Mouse (Mus musculus) neural tube, embryonic 12.5 days (tissue): ENCODE results near the gene Rnf207. TPM values are rescaled to one million over a fixed set of nuclear protein-coding genes. Genes with fewer than 3 reads are reported as not detected.
A peak's percentile ranks its signal among the peaks of the same experiment; 100 is the strongest.

Experiments
- ATAC-seq: fragments of 200-750 bp; cut with Nextera tagmentation; 2 replicates; pipeline ENCODE4 v1.8.0; 2017; ENCODE audit warnings: low read depth, mild to moderate bottlenecking, moderate TSS enrichment, moderate library complexity; ENCODE audit not compliant: low FRiP score
- H3K27ac ChIP-seq: fragments of 300-500 bp; sonication (generic); 2 replicates; pipeline ENCODE4 v1.5.1; 2016
- H3K27me3 ChIP-seq: fragments of 300-500 bp; sonication (generic); replicated peaks from 2 replicates; pipeline ENCODE4 v1.6.1; 2016; ENCODE audit warnings: mild to moderate bottlenecking
- H3K36me3 ChIP-seq: fragments of 300-500 bp; sonication (generic); 2 replicates; pipeline ENCODE4 v1.6.1; 2016; ENCODE audit warnings: mild to moderate bottlenecking
- H3K4me1 ChIP-seq: fragments of 300-500 bp; sonication (generic); 2 replicates; pipeline ENCODE4 v1.6.1; 2016
- H3K4me2 ChIP-seq: fragments of 300-500 bp; sonication (generic); replicated peaks from 2 replicates; pipeline ENCODE4 v1.6.1; 2016; ENCODE audit warnings: mild to moderate bottlenecking
- H3K4me3 ChIP-seq: fragments of 300-500 bp; sonication (generic); 2 replicates; pipeline ENCODE4 v1.5.1; 2016
- H3K9ac ChIP-seq: fragments of 300-500 bp; sonication (generic); 2 replicates; pipeline ENCODE4 v1.6.1; 2016; ENCODE audit warnings: mild to moderate bottlenecking
- H3K9me3 ChIP-seq: fragments of 300-500 bp; sonication (generic); 2 replicates; pipeline ENCODE4 v1.6.1; 2016; ENCODE audit warnings: mild to moderate bottlenecking
- WGBS: fragments of 180-500 bp; shearing (Covaris S2); methylation state at CpG from one replicate; pipeline ENCODE4 v1.1.7; 2016; 5-methylcytosine and 5-hydroxymethylcytosine counted together
- polyA plus RNA-seq: library from polyadenylated mRNA; unstranded; fragments of >200 nt; fragmentation: Nextera tagmentation; extraction: Ambion mirVana; gene quantifications from 2 replicates; pipeline ENCODE4 v1.2.1, GENCODE M21; 2016

Rnf207 gene
- polyA plus RNA-seq, 1 experiment from 2014 or later = 7.3 TPM

GRCm38 (mm10) chr4:152325574-152326411 lies 7.0 kb upstream of the Rnf207 start, which contains the start of gene Rpl22:
TSS of gene Rpl22 (plus strand) at chr4:152325742.
- Histone ChIP-seq H3K9ac (peak within 1 kb of the TSS; percentile 91), H3K4me2 (peak within 1 kb of the TSS; percentile 84), H3K9me3 (no peaks in the 10 kb centered on the region), H3K4me3 (peak within 1 kb of the TSS; percentile 96), H3K27me3 (no peaks in the 10 kb centered on the region), H3K27ac (no peak within 1 kb of the TSS), H3K36me3 (peaks cover 26% of the 10 kb centered on the region), H3K4me1 (peaks cover 14% of the 10 kb centered on the region)
- peak; percentile 94 for ATAC-seq
- under 1% methylated on average over 66 of the region's 70 CpGs for WGBS

- H3K4me1 ChIP-seq = peaks cover 14% of the 10 kb centered on the region
- H3K4me2 ChIP-seq = peak overlapping the region; percentile 84
- H3K27me3 ChIP-seq = no peaks in the 10 kb centered on the region
- peaks cover 17% of the 10 kb centered on the region for H3K36me3 ChIP-seq
- ATAC-seq = no peak
- 55% methylated on average over 16 of the region's 16 CpGs for WGBS
- H3K27ac ChIP-seq = no peak overlapping the region
- H3K4me3 ChIP-seq = peak overlapping the region; percentile 96; the same call in 1 of the 2 replicates
- no peaks in the 10 kb centered on the region for H3K9me3 ChIP-seq
- H3K9ac ChIP-seq = no peak overlapping the region
Observed at GRCm38 (mm10) chr4:152324641-152325562, 6.1 kb upstream of the Rnf207 start.

GRCm38 (mm10) chr4:152321464-152321863 lies 2.7 kb upstream of the Rnf207 start:
- no peaks in the 10 kb centered on the region for H3K36me3 ChIP-seq
- H3K27me3 ChIP-seq = peaks cover 26% of the 10 kb centered on the region
- no peak overlapping the region for H3K4me2 ChIP-seq
- no peaks in the 10 kb centered on the region for H3K9me3 ChIP-seq
- H3K27ac ChIP-seq = no peak overlapping the region
- ATAC-seq = no peak
- peaks cover 9% of the 10 kb centered on the region for H3K4me1 ChIP-seq
- no peak overlapping the region for H3K4me3 ChIP-seq
- no peak overlapping the region for H3K9ac ChIP-seq
- WGBS = 75% methylated on average over 5 of the region's 5 CpGs

- Histone ChIP-seq H3K9ac (no peak overlapping the region), H3K4me1 (peaks cover 28% of the 10 kb centered on the region), H3K4me3 (no peak overlapping the region), H3K9me3 (no peaks in the 10 kb centered on the region), H3K27ac (no peak overlapping the region), H3K4me2 (no peak overlapping the region), H3K36me3 (no peaks in the 10 kb centered on the region), H3K27me3 (peaks cover 65% of the 10 kb centered on the region)
- 81% methylated on average over 6 of the region's 6 CpGs for WGBS
- no peak for ATAC-seq
Observed at GRCm38 (mm10) chr4:152317631-152318033, 1.2 kb downstream of the Rnf207 start.

GRCm38 (mm10) chr4:152315498-152316213 lies 3.1 kb downstream of the Rnf207 start:
- no peaks in the 10 kb centered on the region for H3K36me3 ChIP-seq
- peaks cover 84% of the 10 kb centered on the region for H3K27me3 ChIP-seq
- 1% methylated on average over 43 of the region's 43 CpGs for WGBS
- peaks cover 29% of the 10 kb centered on the region for H3K4me1 ChIP-seq
- no peak overlapping the region for H3K27ac ChIP-seq
- H3K4me2 ChIP-seq = peak overlapping the region; percentile 55
- no peak overlapping the region for H3K9ac ChIP-seq
- ATAC-seq = no peak
- H3K4me3 ChIP-seq = peak overlapping the region; percentile 22; the same call in 1 of the 2 replicates
- no peaks in the 10 kb centered on the region for H3K9me3 ChIP-seq

- peaks cover 27% of the 10 kb centered on the region for H3K4me1 ChIP-seq
- no peak for ATAC-seq
- H3K4me2 ChIP-seq = peak overlapping the region; percentile 59
- peaks cover 99% of the 10 kb centered on the region for H3K27me3 ChIP-seq
- no peaks in the 10 kb centered on the region for H3K36me3 ChIP-seq
- H3K9ac ChIP-seq = no peak overlapping the region
- H3K4me3 ChIP-seq = no peak overlapping the region
- H3K27ac ChIP-seq = no peak overlapping the region
- H3K9me3 ChIP-seq = no peaks in the 10 kb centered on the region
Observed at GRCm38 (mm10) chr4:152313934-152314333, 4.9 kb downstream of the Rnf207 start.

DNA sequence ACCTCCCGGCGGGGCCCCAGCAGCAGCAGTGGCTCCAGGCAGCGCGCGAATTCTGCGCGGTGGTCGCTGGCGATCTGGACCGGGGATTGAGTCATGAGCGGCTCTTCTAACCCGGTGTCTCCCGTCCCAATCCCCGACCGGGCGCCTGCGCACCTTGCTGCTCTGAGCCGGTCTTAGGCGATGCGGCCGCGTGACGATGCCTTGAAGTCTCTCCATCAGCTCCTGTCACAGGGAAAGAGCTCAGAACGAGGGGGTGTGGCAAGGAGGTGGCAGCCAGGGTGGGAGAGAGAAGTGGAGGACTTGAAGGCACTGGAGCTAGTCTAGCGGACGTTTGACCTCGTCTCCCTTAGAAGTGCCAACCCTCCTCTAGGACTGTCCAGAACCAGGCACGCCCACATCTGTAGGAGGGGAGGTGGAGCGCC lies 5.6 kb downstream of the Rnf207 start:
- H3K4me3 ChIP-seq = peak overlapping the region; percentile 26
- no peaks in the 10 kb centered on the region for H3K9me3 ChIP-seq
- peaks cover 92% of the 10 kb centered on the region for H3K27me3 ChIP-seq
- H3K4me2 ChIP-seq = peak overlapping the region; percentile 59
- 0% methylated on average over 29 of the region's 29 CpGs for WGBS
- H3K36me3 ChIP-seq = peaks cover 5% of the 10 kb centered on the region
- H3K27ac ChIP-seq = no peak overlapping the region
- peak; percentile 32; the same call in 1 of the 2 replicates for ATAC-seq
- H3K9ac ChIP-seq = peak overlapping the region; percentile 26; the same call in 1 of the 2 replicates
- peaks cover 21% of the 10 kb centered on the region for H3K4me1 ChIP-seq

DNA sequence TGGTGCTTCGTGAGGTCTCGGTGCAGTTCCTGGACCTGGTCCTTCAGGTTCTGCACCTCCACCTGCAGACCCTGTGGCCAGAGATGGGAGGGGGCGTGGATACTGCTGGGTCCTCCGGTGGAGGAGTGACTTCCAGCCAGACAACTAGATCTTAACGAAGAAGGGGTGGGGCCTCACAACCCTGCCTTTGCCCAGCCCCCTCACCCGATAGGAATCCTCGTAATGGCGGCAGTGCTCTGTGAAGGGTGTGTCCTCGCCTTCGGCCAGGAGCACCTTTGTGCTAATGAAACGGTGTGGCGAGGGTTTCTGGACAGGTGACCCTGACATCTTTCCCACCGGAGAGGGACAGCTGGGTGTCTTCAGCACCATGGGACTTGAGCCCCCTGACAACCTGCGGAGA lies 6.6 kb downstream of the Rnf207 start:
- no peak for ATAC-seq
- WGBS = 1% methylated on average over 14 of the region's 14 CpGs
- no peak overlapping the region for H3K4me3 ChIP-seq
- no peak overlapping the region for H3K9ac ChIP-seq
- peaks cover 5% of the 10 kb centered on the region for H3K36me3 ChIP-seq
- no peak overlapping the region for H3K27ac ChIP-seq
- no peaks in the 10 kb centered on the region for H3K9me3 ChIP-seq
- peak overlapping the region; percentile 59; the same call in 1 of the 2 replicates for H3K4me2 ChIP-seq
- peaks cover 81% of the 10 kb centered on the region for H3K27me3 ChIP-seq
- peaks cover 21% of the 10 kb centered on the region for H3K4me1 ChIP-seq

- no peak for ATAC-seq
- Histone ChIP-seq H3K27ac (no peak overlapping the region), H3K4me2 (no peak overlapping the region), H3K9me3 (no peaks in the 10 kb centered on the region), H3K27me3 (peaks cover 35% of the 10 kb centered on the region), H3K4me1 (peaks cover 8% of the 10 kb centered on the region; the same call in 1 of the 2 replicates), H3K36me3 (peaks cover 30% of the 10 kb centered on the region), H3K4me3 (no peak overlapping the region), H3K9ac (no peak overlapping the region)
- WGBS = 84% methylated on average over 9 of the region's 9 CpGs
Observed at GRCm38 (mm10) chr4:152307542-152307941, 11.3 kb downstream of the Rnf207 start.

DNA sequence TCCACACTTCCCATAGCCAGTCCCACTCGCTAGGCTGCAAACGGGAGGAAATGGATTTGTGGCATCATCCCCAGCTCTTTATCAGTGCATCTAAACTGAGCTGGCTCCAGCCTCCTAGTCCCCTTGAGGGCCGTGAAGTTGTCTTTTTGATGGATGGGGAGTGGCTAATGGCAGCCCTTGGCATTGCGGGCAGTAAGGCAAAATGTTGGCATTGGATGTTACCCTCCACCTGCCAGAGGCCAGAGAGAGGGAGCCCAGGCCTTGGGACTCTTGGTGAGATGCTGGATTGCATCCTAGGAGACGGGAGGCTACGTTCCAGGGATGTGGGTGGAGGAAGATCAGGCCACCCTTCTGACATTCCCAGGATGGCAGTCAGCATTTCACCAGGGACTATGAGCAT lies 12.8 kb downstream of the Rnf207 start:
- ATAC-seq = no peak
- Histone ChIP-seq H3K4me3 (no peak overlapping the region), H3K27me3 (peaks cover 19% of the 10 kb centered on the region), H3K27ac (no peak overlapping the region), H3K36me3 (peaks cover 37% of the 10 kb centered on the region), H3K4me1 (peaks cover 8% of the 10 kb centered on the region; the same call in 1 of the 2 replicates), H3K9me3 (no peaks in the 10 kb centered on the region), H3K4me2 (no peak overlapping the region), H3K9ac (no peak overlapping the region)
- 73% methylated on average over 6 of the region's 6 CpGs for WGBS

DNA sequence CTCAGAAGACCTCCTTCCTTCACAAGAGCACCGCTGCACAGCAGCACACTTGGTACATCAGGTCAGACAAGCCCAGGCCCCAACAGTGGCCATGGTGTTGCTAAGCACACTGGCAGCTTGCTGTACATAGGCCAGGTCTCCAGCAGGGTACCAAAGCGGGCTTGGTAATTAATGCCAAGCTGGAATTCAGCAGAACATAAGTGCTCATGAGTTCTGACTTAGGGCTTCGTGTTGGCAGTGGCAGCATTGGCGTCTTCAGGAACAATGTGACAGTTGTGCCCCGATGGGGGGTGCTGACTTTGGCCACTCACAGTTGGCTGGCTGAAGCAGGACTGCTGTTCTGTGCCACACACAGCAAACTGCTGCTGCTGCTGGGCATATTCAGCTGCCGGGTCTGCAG lies 14.1 kb downstream of the Rnf207 start:
- no peak overlapping the region for H3K27ac ChIP-seq
- 93% methylated on average over 6 of the region's 6 CpGs for WGBS
- peaks cover 6% of the 10 kb centered on the region for H3K27me3 ChIP-seq
- H3K9me3 ChIP-seq = no peaks in the 10 kb centered on the region
- H3K4me2 ChIP-seq = no peak overlapping the region
- no peak overlapping the region for H3K4me3 ChIP-seq
- H3K36me3 ChIP-seq = peaks cover 49% of the 10 kb centered on the region
- no peak overlapping the region for H3K9ac ChIP-seq
- no peak for ATAC-seq
- H3K4me1 ChIP-seq = peaks cover 8% of the 10 kb centered on the region; the same call in 1 of the 2 replicates
